ENCODE assay signal across 29 mouse cellular contexts in the genomic region with DNA sequence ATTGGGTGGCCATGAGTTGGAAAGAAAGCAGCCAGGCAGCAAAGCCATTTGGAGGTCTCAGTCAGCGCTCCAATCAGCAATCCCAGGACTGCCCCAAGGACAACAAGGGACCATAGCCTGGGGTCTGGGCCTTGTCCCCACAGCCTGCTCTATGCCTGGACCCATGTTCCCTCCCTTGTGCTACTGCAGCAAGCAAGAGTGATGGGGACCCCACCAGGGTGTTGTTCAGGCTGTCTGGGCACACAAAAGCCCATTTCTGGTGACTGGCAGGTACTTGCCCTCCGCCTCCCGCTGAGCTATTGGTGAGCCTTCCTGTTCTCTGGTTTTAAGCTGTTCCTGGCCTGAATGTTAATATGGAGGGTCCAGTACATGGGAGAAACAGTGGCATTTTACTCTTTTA.
DNase-seq lines count a peak whose midpoint lies in the region; ATAC-seq and TF ChIP-seq lines count a peak whose summit lies in the region.
"Had no signal": no experiment of that assay in that cellular context is flagged by ENCODE, and none has a peak within 500 bp of the region (broad histone marks: within the 10 kb centered on the region; RNA-seq: fewer than 3 reads in every experiment).

No protein-coding gene starts in this region.

- ATAC-seq in hindbrain, embryonic 15.5 days (ENCODE audit: low FRiP score, low read depth), result 0 out of 2 replicates have a peak, but pooled peaks have one; percentile 54
- no peak for ATAC-seq in hindbrain, embryonic 13.5 days (ENCODE audit: low FRiP score)
- no peak for ATAC-seq in midbrain, postnatal 0 days (ENCODE audit: low FRiP score)
- ATAC-seq in forebrain, embryonic 13.5 days, result peak; percentile 88
- ATAC-seq in hindbrain, embryonic 16.5 days, result peak; percentile 40; the same call in 1 of the 2 replicates
- ATAC-seq: lung, postnatal 0 days; Patski had no signal

- H3K9ac ChIP-seq in hindbrain, embryonic 15.5 days, result no peak overlapping the region
- no peak overlapping the region; the same call in 1 of the 2 replicates for H3K9ac ChIP-seq in hindbrain, embryonic 13.5 days
- H3K9ac ChIP-seq in midbrain, postnatal 0 days (replicated peaks; ENCODE audit: low read length, poor library complexity, severe bottlenecking), result no peak overlapping the region
- H3K9ac ChIP-seq in forebrain, embryonic 13.5 days, result no peak overlapping the region
- no peak overlapping the region for H3K9ac ChIP-seq in hindbrain, embryonic 16.5 days (ENCODE audit: low read depth, low read length)
- H3K9ac ChIP-seq: embryonic facial prominence, embryonic 12.5 days; limb, embryonic 15.5 days; liver, embryonic 13.5 days; neural tube, embryonic 12.5 days had no signal

- H3K4me1 ChIP-seq in hindbrain, embryonic 15.5 days (replicated peaks), result 0 out of 2 replicates have a peak, but pooled peaks cover 2% of the 10 kb centered on the region
- peaks cover 5% of the 10 kb centered on the region; the same call in 1 of the 2 replicates for H3K4me1 ChIP-seq in hindbrain, embryonic 13.5 days (replicated peaks)
- H3K4me1 ChIP-seq in midbrain, postnatal 0 days (ENCODE audit: insufficient read depth, low read length), result no peaks in the 10 kb centered on the region
- H3K4me1 ChIP-seq in midbrain, embryonic 10.5 days, result peaks cover 15% of the 10 kb centered on the region
- H3K4me1 ChIP-seq in forebrain, embryonic 13.5 days, result peaks cover 28% of the 10 kb centered on the region
- H3K4me1 ChIP-seq in hindbrain, embryonic 16.5 days (ENCODE audit: control insufficient read depth, insufficient read depth, low read depth, low read length), result no peaks in the 10 kb centered on the region
- H3K4me1 ChIP-seq: embryonic facial prominence, embryonic 12.5 days; limb, embryonic 10.5 days; limb, embryonic 15.5 days; liver, embryonic 13.5 days; megakaryocyte, embryonic 14.5 days; neural tube, embryonic 12.5 days had no signal

- no peak overlapping the region for H3K27ac ChIP-seq in hindbrain, embryonic 15.5 days (replicated peaks)
- no peak overlapping the region for H3K27ac ChIP-seq in hindbrain, embryonic 13.5 days
- no peak overlapping the region for H3K27ac ChIP-seq in midbrain, postnatal 0 days (ENCODE audit: low read depth, low read length)
- no peak overlapping the region for H3K27ac ChIP-seq in midbrain, embryonic 10.5 days (replicated peaks)
- peak overlapping the region; percentile 68 for H3K27ac ChIP-seq in forebrain, embryonic 13.5 days
- no peak overlapping the region for H3K27ac ChIP-seq in hindbrain, embryonic 16.5 days (ENCODE audit: low read depth, low read length)
- H3K27ac ChIP-seq: embryonic facial prominence, embryonic 12.5 days; layer of hippocampus, adult 2 months; limb, embryonic 10.5 days; limb, embryonic 15.5 days; liver, embryonic 13.5 days; neural tube, embryonic 12.5 days had no signal

- 0 out of 2 replicates have a peak, but pooled peaks cover 9% of the 10 kb centered on the region for H3K27me3 ChIP-seq in hindbrain, embryonic 15.5 days
- H3K27me3 ChIP-seq in hindbrain, embryonic 13.5 days, result peaks cover 72% of the 10 kb centered on the region
- H3K27me3 ChIP-seq in midbrain, postnatal 0 days (ENCODE audit: insufficient read depth, low read length), result peaks cover 6% of the 10 kb centered on the region; the same call in 1 of the 2 replicates
- peaks cover 53% of the 10 kb centered on the region for H3K27me3 ChIP-seq in midbrain, embryonic 10.5 days (ENCODE audit: low read depth, poor library complexity, severe bottlenecking)
- peaks cover 32% of the 10 kb centered on the region for H3K27me3 ChIP-seq in forebrain, embryonic 13.5 days
- peaks cover 6% of the 10 kb centered on the region for H3K27me3 ChIP-seq in hindbrain, embryonic 16.5 days (replicated peaks; ENCODE audit: control insufficient read depth, insufficient read depth, low read length)
- H3K27me3 ChIP-seq: limb, embryonic 15.5 days; liver, embryonic 13.5 days had no signal

- WGBS in hindbrain, embryonic 15.5 days, result 52% methylated on average over 3 of the region's 3 CpGs
- WGBS in hindbrain, embryonic 13.5 days, result 65% methylated on average over 3 of the region's 3 CpGs
- WGBS in midbrain, postnatal 0 days, result 58% methylated on average over 3 of the region's 3 CpGs
- 87% methylated on average over 3 of the region's 3 CpGs for WGBS in midbrain, embryonic 10.5 days
- 51% methylated on average over 3 of the region's 3 CpGs for WGBS in forebrain, embryonic 13.5 days
- 82% methylated on average over 3 of the region's 3 CpGs for WGBS in hindbrain, embryonic 16.5 days

- no peak overlapping the region for H3K4me3 ChIP-seq in hindbrain, embryonic 15.5 days
- no peak overlapping the region for H3K4me3 ChIP-seq in hindbrain, embryonic 13.5 days
- no peak overlapping the region for H3K4me3 ChIP-seq in midbrain, postnatal 0 days (ENCODE audit: low read depth, low read length)
- H3K4me3 ChIP-seq in midbrain, embryonic 10.5 days, result no peak overlapping the region
- no peak overlapping the region for H3K4me3 ChIP-seq in forebrain, embryonic 13.5 days
- no peak overlapping the region for H3K4me3 ChIP-seq in hindbrain, embryonic 16.5 days (ENCODE audit: low read length)
- H3K4me3 ChIP-seq: embryonic facial prominence, embryonic 12.5 days; layer of hippocampus, adult 2 months; limb, embryonic 10.5 days; limb, embryonic 15.5 days; liver, embryonic 13.5 days; megakaryocyte, embryonic 14.5 days; neural tube, embryonic 12.5 days had no signal

- intact Hi-C loops in heart, postnatal 25 days (cut with DNase I), result no loop called here

- no peaks in the 10 kb centered on the region for H3K36me3 ChIP-seq in hindbrain, embryonic 15.5 days
- H3K36me3 ChIP-seq in hindbrain, embryonic 13.5 days, result no peaks in the 10 kb centered on the region
- no peaks in the 10 kb centered on the region for H3K36me3 ChIP-seq in midbrain, postnatal 0 days (ENCODE audit: insufficient read depth, low read length)
- H3K36me3 ChIP-seq in midbrain, embryonic 10.5 days, result no peaks in the 10 kb centered on the region
- H3K36me3 ChIP-seq in forebrain, embryonic 13.5 days (ENCODE audit: poor library complexity, severe bottlenecking), result no peaks in the 10 kb centered on the region
- no peaks in the 10 kb centered on the region for H3K36me3 ChIP-seq in hindbrain, embryonic 16.5 days (ENCODE audit: control insufficient read depth, insufficient read depth, low read length)
- H3K36me3 ChIP-seq: embryonic facial prominence, embryonic 12.5 days; limb, embryonic 10.5 days; limb, embryonic 15.5 days; liver, embryonic 13.5 days; neural tube, embryonic 12.5 days had no signal

- DNase-seq in midbrain, postnatal 0 days (ENCODE audit: low spot score), result peak; percentile 43
- DNase-seq in midbrain, embryonic 10.5 days (ENCODE audit: low spot score), result no peak
- DNase-seq in heart, postnatal 25 days (ENCODE audit: low spot score), result no peak
- DNase-seq in thymus, postnatal 36 days, result no peak
- DNase-seq: adrenal gland, postnatal 10 days; cerebellum, adult 11 months; cerebellum, adult 9-10 months; cerebellum, postnatal 36 days; gastrocnemius, postnatal 14 days; heart, postnatal 4 days; kidney, adult 18-20 months; kidney, postnatal 36 days; liver, embryonic 13.5 days; lung, adult 18-20 months; lung, postnatal 4 days; thymus, adult 2 months; thymus, postnatal 4 days had no signal

- TF ChIP-seq CTCF in midbrain, postnatal 0 days (IDR thresholded peaks at IDR 0.05), result no peak

- no peaks in the 10 kb centered on the region for H3K9me3 ChIP-seq in hindbrain, embryonic 15.5 days
- no peaks in the 10 kb centered on the region for H3K9me3 ChIP-seq in hindbrain, embryonic 13.5 days
- H3K9me3 ChIP-seq in midbrain, postnatal 0 days (ENCODE audit: low read length), result no peaks in the 10 kb centered on the region
- no peaks in the 10 kb centered on the region for H3K9me3 ChIP-seq in midbrain, embryonic 10.5 days (replicated peaks)
- no peaks in the 10 kb centered on the region for H3K9me3 ChIP-seq in forebrain, embryonic 13.5 days (replicated peaks)
- H3K9me3 ChIP-seq in hindbrain, embryonic 16.5 days (ENCODE audit: control insufficient read depth, low read length), result no peaks in the 10 kb centered on the region
- H3K9me3 ChIP-seq: embryonic facial prominence, embryonic 12.5 days; limb, embryonic 10.5 days; limb, embryonic 15.5 days; liver, embryonic 13.5 days; megakaryocyte, embryonic 14.5 days; neural tube, embryonic 12.5 days had no signal

- H3K4me2 ChIP-seq in hindbrain, embryonic 15.5 days, result no peak overlapping the region
- no peak overlapping the region for H3K4me2 ChIP-seq in hindbrain, embryonic 13.5 days
- no peak overlapping the region for H3K4me2 ChIP-seq in midbrain, postnatal 0 days (ENCODE audit: low read depth, low read length, poor library complexity, severe bottlenecking)
- H3K4me2 ChIP-seq in forebrain, embryonic 13.5 days, result no peak overlapping the region
- no peak overlapping the region for H3K4me2 ChIP-seq in hindbrain, embryonic 16.5 days (ENCODE audit: low read length)
- H3K4me2 ChIP-seq: embryonic facial prominence, embryonic 12.5 days; limb, embryonic 15.5 days; liver, embryonic 13.5 days; neural tube, embryonic 12.5 days had no signal

Comparison
In these comparisons a context has a peak if more than half of its experiments do, and no peak if none do; other contexts are left out.
1. ATAC-seq: peak in hindbrain, embryonic 15.5 days (single experiment), forebrain, embryonic 13.5 days (single experiment) and hindbrain, embryonic 16.5 days (single experiment); none in hindbrain, embryonic 13.5 days (single experiment) and midbrain, postnatal 0 days (single experiment).